Mouse (Mus musculus) lung, adult 2 months (tissue): ENCODE data around the gene Anapc2. TPM values are rescaled to one million over a fixed set of nuclear protein-coding genes. Genes with fewer than 3 reads are reported as not detected.

Source experiments
- DNase-seq: peaks from one replicate; pipeline ENCODE4 v3.0.0; 2022
- H3K4me1 ChIP-seq: fragments of 200-500 bp; 2 replicates; pipeline ENCODE4 v1.6.1; 2011; ENCODE audit warnings: low read length; ENCODE audit not compliant: control insufficient read depth, insufficient read depth
- H3K4me3 ChIP-seq: fragments of 200-500 bp; replicated peaks from 2 replicates; pipeline ENCODE3; 2011; ENCODE audit warnings: low read depth, mild to moderate bottlenecking, control low read depth, low read length; ENCODE audit errors: extremely low read depth
- CTCF ChIP-seq: fragments of 200-500 bp; IDR thresholded peaks from 2 replicates; pipeline ENCODE4 v1.5.1; 2011; ENCODE audit warnings: mild to moderate bottlenecking, low read length, control low read depth; ENCODE audit not compliant: insufficient read depth
- POLR2A ChIP-seq: fragments of 200-500 bp; IDR thresholded peaks from 2 replicates; pipeline ENCODE4 v1.6.1; 2011; ENCODE audit warnings: low read depth, mild to moderate bottlenecking, control low read depth, low read length, borderline replicate concordance; ENCODE audit errors: extremely low read depth
- WGBS: fragments of 180-500 bp; shearing (Covaris S2); methylation state at CpG from one replicate; pipeline ENCODE4 v1.1.7; 2018; 5-methylcytosine and 5-hydroxymethylcytosine counted together
- polyA plus RNA-seq: library from polyadenylated mRNA; depleted of rRNA; stranded (reverse); fragments of >200 nt; gene quantifications from 2 replicates; pipeline ENCODE4 v1.2.3, GENCODE M21; 2012; rRNA removed

Anapc2 gene
- polyA plus RNA-seq, result 82.1 and 133 TPM in 2 replicates

- TF ChIP-seq POLR2A, result peak; percentile 89; the same call in 1 of the 2 replicates
- no peak for TF ChIP-seq CTCF
- Histone ChIP-seq H3K4me3 (peak within 1 kb of the TSS; percentile 72), H3K4me1 (peaks cover 12% of the 10 kb centered on the region)
- peak; percentile 98 for DNase-seq
- under 1% methylated on average over 55 of the region's 55 CpGs for WGBS
Observed at GRCm38 (mm10) chr2:25271827-25272511, at the start of gene Anapc2, which contains the start of gene Ssna1. Anapc2 (plus strand) TSS chr2:25272478. Ssna1 (minus strand) TSS chr2:25272438.

GRCm38 (mm10) chr2:25223681-25224491, 48.4 kb upstream of the Anapc2 start:
- DNase-seq, result peak; percentile 79
- 1% methylated on average over 51 of the region's 53 CpGs for WGBS
- H3K4me3 ChIP-seq, result peak overlapping the region; percentile 91
- TF ChIP-seq CTCF, result no peak
- TF ChIP-seq POLR2A, result peak; percentile 25; the same call in 1 of the 2 replicates
- H3K4me1 ChIP-seq, result peaks cover 14% of the 10 kb centered on the region

- Histone ChIP-seq H3K4me1 (peaks cover 15% of the 10 kb centered on the region), H3K4me3 (peak within 1 kb of the TSS; percentile 91)
- no peak for TF ChIP-seq CTCF
- peak; percentile 99 for TF ChIP-seq POLR2A
- no peak for DNase-seq
- under 1% methylated on average over 17 of the region's 17 CpGs for WGBS
Observed at GRCm38 (mm10) chr2:25224492-25224765, 47.8 kb upstream of the Anapc2 start, which contains the start of gene Tubb4b. Tubb4b (minus strand) TSS chr2:25224702.

- no peak for TF ChIP-seq CTCF
- peak; percentile 88; the same call in 1 of the 2 replicates for TF ChIP-seq POLR2A
- H3K4me1 ChIP-seq, result peaks cover 15% of the 10 kb centered on the region
- peak; percentile 94 for DNase-seq
- H3K4me3 ChIP-seq, result peak overlapping the region; percentile 85
- WGBS, result 2% methylated on average over 41 of the region's 41 CpGs
Observed at GRCm38 (mm10) chr2:25224766-25225752, 47.2 kb upstream of the Anapc2 start.

DNA sequence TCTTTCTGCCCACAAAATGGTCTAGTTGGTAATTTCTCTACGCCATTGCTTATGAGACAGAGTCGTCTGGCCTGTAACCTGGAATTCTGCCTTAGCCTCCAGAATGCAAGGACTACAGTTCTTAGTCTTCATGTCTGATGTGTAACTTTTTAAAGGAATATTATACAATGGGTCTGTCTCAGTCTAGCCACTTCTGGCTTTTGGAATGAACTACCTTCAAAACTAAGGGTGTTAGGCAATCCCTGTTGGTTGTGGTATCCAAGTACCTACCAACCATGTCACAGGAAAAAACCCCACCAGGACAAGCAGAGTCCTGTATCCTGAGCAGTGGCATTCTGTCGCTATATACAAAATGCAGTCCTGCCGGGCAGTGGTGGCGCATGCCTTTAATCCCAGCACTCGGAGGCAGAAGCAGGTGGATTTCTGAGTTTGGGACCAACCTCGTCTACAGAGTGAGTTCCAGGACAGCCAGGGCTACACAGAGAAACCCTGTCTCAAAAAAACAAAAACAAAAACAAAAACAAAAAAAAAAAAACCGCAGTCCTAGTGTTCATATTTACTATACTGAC, 46.4 kb upstream of the Anapc2 start:
- peaks cover 15% of the 10 kb centered on the region for H3K4me1 ChIP-seq
- WGBS, result 71% methylated on average over 8 of the region's 8 CpGs
- TF ChIP-seq CTCF, result no peak
- no peak for TF ChIP-seq POLR2A
- no peak overlapping the region for H3K4me3 ChIP-seq
- no peak for DNase-seq

DNA sequence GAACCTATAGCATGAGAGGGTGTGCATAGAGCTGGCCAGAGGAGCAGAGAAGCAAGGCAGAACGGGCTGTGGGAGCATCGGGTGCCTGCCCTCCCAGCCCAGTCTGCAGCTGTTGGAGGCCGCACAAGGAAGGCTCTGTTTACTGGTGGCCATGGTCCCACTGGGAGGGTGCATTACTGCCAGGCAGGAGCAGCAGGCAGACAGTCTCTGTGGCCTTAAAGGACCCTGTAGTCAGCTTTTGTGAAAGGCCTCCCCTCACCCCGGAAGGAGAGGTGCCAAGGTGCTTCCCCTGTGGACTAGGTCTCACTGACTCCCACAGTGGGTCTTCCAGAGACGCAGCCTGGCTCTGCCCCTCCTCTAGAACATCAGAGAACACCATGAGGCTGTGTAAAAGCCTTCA, 45.4 kb upstream of the Anapc2 start:
- peaks cover 15% of the 10 kb centered on the region for H3K4me1 ChIP-seq
- no peak overlapping the region for H3K4me3 ChIP-seq
- TF ChIP-seq POLR2A, result no peak
- no peak for TF ChIP-seq CTCF
- DNase-seq, result no peak
- WGBS, result 73% methylated on average over 5 of the region's 5 CpGs

DNA sequence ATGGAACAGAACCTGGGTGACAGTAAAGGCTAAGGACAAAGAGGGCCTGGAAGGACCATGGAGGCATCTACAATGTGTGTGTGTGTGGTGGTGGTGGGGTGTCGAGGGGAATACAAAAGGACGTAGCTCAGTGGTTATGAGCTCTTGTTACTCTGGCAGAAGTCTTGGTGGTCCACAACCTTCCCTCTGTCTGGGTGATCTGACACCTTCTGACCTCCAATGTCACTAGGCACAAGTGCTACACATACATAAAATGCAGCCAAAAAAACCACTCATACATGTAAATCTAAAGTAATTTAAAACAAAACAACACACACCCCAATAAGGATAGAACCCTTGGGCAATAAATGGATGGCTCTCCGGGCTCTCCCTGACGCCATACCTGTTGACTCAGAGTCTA, 44.9 kb upstream of the Anapc2 start:
- TF ChIP-seq POLR2A (no peak), CTCF (no peak)
- no peak for DNase-seq
- 96% methylated on average over 4 of the region's 4 CpGs for WGBS

DNA sequence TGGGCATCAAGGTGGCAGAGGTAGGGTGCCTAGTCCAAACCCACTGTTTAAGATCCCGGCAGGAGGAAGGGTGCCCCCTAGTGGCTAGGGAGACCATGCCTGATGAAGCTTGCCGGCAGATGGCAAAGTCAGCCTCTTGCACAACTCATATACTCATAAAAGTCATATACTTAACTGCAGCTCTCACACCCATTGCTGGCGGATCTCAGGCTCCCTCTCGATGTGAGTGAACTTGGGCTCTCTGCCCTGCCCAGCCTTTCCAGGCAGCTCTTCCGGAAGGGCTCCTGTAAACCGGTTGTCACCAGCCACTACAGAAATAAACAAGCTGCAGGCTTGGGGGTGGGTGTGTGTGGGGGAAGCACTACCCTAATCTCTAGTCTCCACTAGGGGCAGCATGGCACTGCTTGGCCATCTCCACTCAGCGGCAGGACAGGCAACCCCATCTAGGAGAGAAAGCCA, 43.8 kb upstream of the Anapc2 start:
- H3K4me3 ChIP-seq, result peak overlapping the region; percentile 45
- TF ChIP-seq CTCF (peak; percentile 95), POLR2A (0 out of 2 replicates have a peak, but pooled peaks have one; percentile 15)
- WGBS, result under 1% methylated on average over 7 of the region's 7 CpGs

More for the DNA sequence above, 44.9 kb upstream of the Anapc2 start:
- H3K4me3 ChIP-seq, result no peak overlapping the region
- H3K4me1 ChIP-seq, result peaks cover 15% of the 10 kb centered on the region

DNA sequence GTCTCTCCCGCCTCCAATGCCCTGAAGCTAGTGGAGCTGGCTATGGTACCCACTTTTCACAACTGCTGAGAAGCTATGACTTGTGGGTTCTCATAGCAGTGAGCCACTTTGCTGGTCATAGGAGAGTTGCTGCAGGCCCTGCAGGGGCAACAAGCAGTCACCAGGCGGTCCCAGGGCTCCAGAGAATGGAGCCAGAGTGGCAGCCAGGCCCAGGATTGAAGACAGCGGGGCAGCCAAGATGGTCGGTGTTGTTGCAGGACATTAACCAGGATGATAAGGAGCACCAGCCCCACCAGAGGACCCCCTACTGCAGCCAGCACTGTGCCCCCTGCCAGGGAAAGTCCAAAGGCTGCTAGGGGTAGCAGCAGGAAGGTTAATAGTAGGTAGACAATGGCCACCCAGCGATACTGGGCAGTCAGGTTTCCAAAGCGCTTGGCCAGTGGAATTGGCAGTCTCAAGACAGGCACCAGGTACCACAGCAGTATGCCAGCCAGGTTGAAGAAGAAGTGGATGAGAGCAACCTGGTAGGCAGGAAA, 43.2 kb upstream of the Anapc2 start:
- TF ChIP-seq CTCF (no peak), POLR2A (no peak)
- peaks cover 12% of the 10 kb centered on the region for H3K4me1 ChIP-seq
- WGBS, result 67% methylated on average over 6 of the region's 6 CpGs

More for the DNA sequence above, 43.8 kb upstream of the Anapc2 start:
- DNase-seq, result peak; percentile 82
- peaks cover 15% of the 10 kb centered on the region for H3K4me1 ChIP-seq

More for the DNA sequence above, 43.2 kb upstream of the Anapc2 start:
- DNase-seq, result no peak
- no peak overlapping the region for H3K4me3 ChIP-seq
